Mouse (Mus musculus) stomach, embryonic 15.5 days (tissue): ENCODE measurements around the gene Tmigd3. TPM values are rescaled to one million over a fixed set of nuclear protein-coding genes. Genes with fewer than 3 reads are reported as not detected.

Experiments
- ATAC-seq: fragments of 200-750 bp; cut with Nextera tagmentation; 2 replicates; pipeline ENCODE4 v1.8.0; 2017; ENCODE audit warnings: low read depth, moderate number of reproducible peaks, moderate TSS enrichment; ENCODE audit not compliant: insufficient read depth, low FRiP score
- H3K27ac ChIP-seq: fragments of 300-500 bp; sonication (generic); 2 replicates; pipeline ENCODE4 v1.5.1; 2015; ENCODE audit warnings: mild to moderate bottlenecking, inconsistent platforms
- H3K27me3 ChIP-seq: fragments of 300-500 bp; sonication (generic); replicated peaks from 2 replicates; pipeline ENCODE4 v1.6.1; 2015; ENCODE audit warnings: inconsistent platforms
- H3K36me3 ChIP-seq: fragments of 300-500 bp; sonication (generic); 2 replicates; pipeline ENCODE4 v1.6.1; 2015; ENCODE audit warnings: inconsistent platforms
- H3K4me1 ChIP-seq: fragments of 300-500 bp; sonication (generic); 2 replicates; pipeline ENCODE4 v1.6.1; 2015; ENCODE audit warnings: inconsistent platforms
- H3K4me2 ChIP-seq: fragments of 300-500 bp; sonication (generic); 2 replicates; pipeline ENCODE4 v1.6.1; 2015; ENCODE audit warnings: mild to moderate bottlenecking, inconsistent platforms
- H3K4me3 ChIP-seq: fragments of 300-500 bp; sonication (generic); replicated peaks from 2 replicates; pipeline ENCODE4 v1.5.1; 2015; ENCODE audit warnings: inconsistent platforms
- H3K9ac ChIP-seq: fragments of 300-500 bp; sonication (generic); 2 replicates; pipeline ENCODE4 v1.6.1; 2015; ENCODE audit warnings: inconsistent platforms
- H3K9me3 ChIP-seq: fragments of 300-500 bp; sonication (generic); 2 replicates; pipeline ENCODE4 v1.6.1; 2016; ENCODE audit warnings: inconsistent platforms
- WGBS: fragments of 180-500 bp; shearing (Covaris S2); methylation state at CpG from one replicate; pipeline ENCODE4 v1.1.7; 2015; 5-methylcytosine and 5-hydroxymethylcytosine counted together
- polyA plus RNA-seq: library from polyadenylated mRNA; unstranded; fragments of >200 nt; fragmentation: Nextera tagmentation; extraction: Ambion mirVana; gene quantifications from 2 replicates; pipeline ENCODE4 v1.2.1, GENCODE M21; 2015

Gene Tmigd3
- polyA plus RNA-seq, 1 experiment from 2014 or later: 0.45 TPM

DNA sequence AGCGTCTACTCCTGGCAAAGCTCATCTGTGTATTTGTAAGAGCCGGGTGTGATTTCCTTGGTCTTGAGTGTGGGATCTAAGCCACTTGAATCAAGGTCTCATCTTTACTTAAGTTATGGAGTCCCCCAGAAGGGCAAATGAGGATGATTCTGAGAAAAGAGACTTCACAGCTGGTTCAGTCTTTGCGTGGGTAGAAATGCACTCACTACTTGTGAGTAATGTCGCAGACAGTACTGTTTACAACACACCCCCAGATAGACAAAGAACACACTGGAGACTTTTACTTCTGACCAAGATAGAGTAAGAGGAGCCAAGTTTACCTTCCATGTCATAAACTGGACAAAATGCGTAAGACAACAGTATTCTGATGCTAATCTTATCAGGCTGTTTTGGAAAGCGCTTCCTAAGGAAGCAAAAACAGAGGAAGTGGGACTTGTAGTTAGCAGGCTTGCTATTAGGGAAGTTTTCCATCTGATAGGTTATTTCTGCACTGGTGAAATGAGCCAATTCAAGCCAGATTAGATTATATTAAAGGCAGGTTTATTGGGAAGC is 6.6 kb downstream of the Tmigd3 start:
- Histone ChIP-seq H3K9ac (no peak overlapping the region), H3K27ac (no peak overlapping the region), H3K4me2 (no peak overlapping the region), H3K9me3 (no peaks in the 10 kb centered on the region), H3K36me3 (no peaks in the 10 kb centered on the region), H3K27me3 (no peaks in the 10 kb centered on the region), H3K4me3 (no peak overlapping the region), H3K4me1 (peaks cover 2% of the 10 kb centered on the region; the same call in 1 of the 2 replicates)
- WGBS: 72% methylated on average over 6 of the region's 6 CpGs
- no peak for ATAC-seq

DNA sequence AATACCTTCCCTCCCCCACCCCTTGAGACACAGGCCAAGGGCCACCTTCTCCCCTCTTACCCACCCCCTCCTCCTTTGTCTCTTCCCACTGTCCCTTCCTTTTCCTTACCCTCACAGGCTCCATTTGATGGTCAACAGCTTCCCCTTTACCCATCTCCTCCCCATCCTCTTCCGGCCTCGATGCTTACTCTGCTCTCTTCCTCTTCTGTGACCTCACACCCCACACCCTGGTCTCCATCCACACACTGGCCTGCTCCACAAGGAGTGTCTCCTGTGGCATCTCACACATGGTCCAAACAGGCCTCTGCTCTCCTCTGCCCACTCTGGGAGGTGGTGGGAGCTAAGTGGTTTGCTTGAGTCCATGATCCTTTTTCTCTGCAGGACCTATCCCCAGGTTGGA is 7.2 kb downstream of the Tmigd3 start:
- WGBS: 65% methylated on average over 2 of the region's 2 CpGs
- Histone ChIP-seq H3K4me1 (no peaks in the 10 kb centered on the region), H3K27ac (no peak overlapping the region), H3K9ac (no peak overlapping the region), H3K36me3 (no peaks in the 10 kb centered on the region), H3K27me3 (no peaks in the 10 kb centered on the region), H3K9me3 (no peaks in the 10 kb centered on the region), H3K4me3 (no peak overlapping the region), H3K4me2 (no peak overlapping the region)
- ATAC-seq: no peak

DNA sequence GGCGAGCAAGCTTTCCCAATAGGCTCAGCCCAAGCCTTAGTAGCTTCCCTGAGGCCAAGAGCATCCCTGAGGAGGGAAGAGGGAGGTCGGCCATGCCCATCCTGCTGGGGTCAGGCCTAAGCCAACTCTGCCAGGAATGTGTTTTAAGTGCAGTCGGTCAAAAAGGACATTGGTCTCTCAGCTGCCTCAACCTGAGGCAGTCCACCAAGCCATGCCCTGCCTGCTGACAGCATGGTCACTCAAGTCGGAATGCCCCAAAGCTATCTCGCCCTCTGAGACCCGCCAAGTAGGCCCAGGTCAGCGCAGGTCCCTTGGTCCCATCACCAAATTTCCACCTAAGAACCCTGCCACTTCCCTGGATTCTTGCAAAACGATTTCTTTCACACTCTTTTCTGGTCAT is 8.0 kb downstream of the Tmigd3 start:
- Histone ChIP-seq H3K9me3 (no peaks in the 10 kb centered on the region), H3K9ac (no peak overlapping the region), H3K27me3 (no peaks in the 10 kb centered on the region), H3K4me1 (no peaks in the 10 kb centered on the region), H3K4me3 (no peak overlapping the region), H3K36me3 (no peaks in the 10 kb centered on the region), H3K4me2 (no peak overlapping the region), H3K27ac (no peak overlapping the region)
- WGBS: 87% methylated on average over 8 of the region's 8 CpGs
- no peak for ATAC-seq

DNA sequence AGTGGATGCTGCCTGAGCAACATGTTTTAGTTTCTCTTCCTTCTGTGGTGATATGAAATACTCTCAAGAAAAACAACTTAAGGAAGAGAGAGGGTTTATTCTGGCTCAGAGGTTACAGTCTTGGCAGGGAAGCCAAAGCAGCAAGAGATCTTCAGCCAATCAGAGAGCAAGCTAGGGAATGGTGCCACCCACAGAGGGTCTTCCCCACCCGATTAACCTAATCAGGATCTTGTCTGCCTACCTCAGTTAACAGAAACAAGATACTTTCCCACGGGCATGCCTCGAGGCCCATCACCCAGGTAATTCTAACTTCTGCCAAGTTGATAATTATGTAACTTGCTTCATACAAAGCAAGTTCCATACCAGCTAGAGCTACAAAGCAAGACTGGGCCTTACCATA is 9.7 kb downstream of the Tmigd3 start:
- Histone ChIP-seq H3K4me2 (no peak overlapping the region), H3K9ac (no peak overlapping the region), H3K27ac (no peak overlapping the region), H3K27me3 (no peaks in the 10 kb centered on the region), H3K4me3 (no peak overlapping the region), H3K36me3 (no peaks in the 10 kb centered on the region), H3K9me3 (no peaks in the 10 kb centered on the region), H3K4me1 (no peaks in the 10 kb centered on the region)
- WGBS: 52% methylated on average over 3 of the region's 3 CpGs
- no peak for ATAC-seq

DNA sequence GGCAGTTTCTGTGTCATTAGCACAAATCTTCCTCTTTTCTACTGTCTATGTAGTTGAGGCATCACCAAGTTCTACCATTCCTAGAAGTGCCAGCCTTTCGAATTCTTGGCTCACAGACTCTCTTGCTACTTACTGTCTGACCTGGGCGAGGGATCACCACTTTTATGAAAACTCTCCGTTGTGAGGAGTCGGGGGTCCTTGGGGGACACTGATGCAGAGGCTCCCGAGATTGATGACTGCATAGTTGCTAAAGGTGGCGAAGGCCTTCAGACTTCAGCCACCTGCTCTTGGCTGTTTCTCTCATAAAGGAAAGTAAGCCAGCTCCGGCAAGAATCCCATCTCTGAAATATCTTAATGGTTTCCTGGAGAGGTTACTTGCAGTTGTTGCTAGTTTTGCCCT is 11.4 kb downstream of the Tmigd3 start:
- Histone ChIP-seq H3K4me2 (no peak overlapping the region), H3K9ac (no peak overlapping the region), H3K36me3 (no peaks in the 10 kb centered on the region), H3K4me1 (no peaks in the 10 kb centered on the region), H3K27ac (no peak overlapping the region), H3K27me3 (no peaks in the 10 kb centered on the region), H3K9me3 (no peaks in the 10 kb centered on the region), H3K4me3 (no peak overlapping the region)
- 85% methylated on average over 7 of the region's 7 CpGs for WGBS
- no peak for ATAC-seq

DNA sequence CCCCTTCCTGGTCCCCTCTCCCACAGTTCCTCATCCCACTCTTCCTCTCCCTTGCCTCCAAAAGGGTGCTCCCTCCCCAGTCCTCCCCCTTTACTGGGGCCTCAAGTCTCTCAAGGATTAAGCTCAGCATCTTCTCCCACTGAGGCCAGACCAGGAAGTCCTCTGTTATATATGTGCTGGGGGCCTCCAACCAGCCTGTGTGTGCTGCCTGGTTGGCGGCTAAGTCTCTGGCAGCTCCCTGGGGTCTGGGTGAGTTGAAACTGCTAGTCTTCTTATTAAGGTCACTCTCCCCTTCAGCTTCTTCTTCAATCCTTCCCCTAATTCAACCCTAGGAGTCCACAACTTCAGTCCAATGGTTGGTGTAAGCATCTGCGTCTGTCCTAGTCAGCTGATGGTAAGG is 12.4 kb downstream of the Tmigd3 start:
- no peaks in the 10 kb centered on the region for H3K9me3 ChIP-seq
- no peak for ATAC-seq
- WGBS: 91% methylated on average over 2 of the region's 2 CpGs
- no peaks in the 10 kb centered on the region for H3K4me1 ChIP-seq
- H3K4me3 ChIP-seq: no peak overlapping the region
- H3K27ac ChIP-seq: no peak overlapping the region
- no peaks in the 10 kb centered on the region for H3K36me3 ChIP-seq
- no peak overlapping the region for H3K4me2 ChIP-seq
- no peak overlapping the region for H3K9ac ChIP-seq
- H3K27me3 ChIP-seq: no peaks in the 10 kb centered on the region

DNA sequence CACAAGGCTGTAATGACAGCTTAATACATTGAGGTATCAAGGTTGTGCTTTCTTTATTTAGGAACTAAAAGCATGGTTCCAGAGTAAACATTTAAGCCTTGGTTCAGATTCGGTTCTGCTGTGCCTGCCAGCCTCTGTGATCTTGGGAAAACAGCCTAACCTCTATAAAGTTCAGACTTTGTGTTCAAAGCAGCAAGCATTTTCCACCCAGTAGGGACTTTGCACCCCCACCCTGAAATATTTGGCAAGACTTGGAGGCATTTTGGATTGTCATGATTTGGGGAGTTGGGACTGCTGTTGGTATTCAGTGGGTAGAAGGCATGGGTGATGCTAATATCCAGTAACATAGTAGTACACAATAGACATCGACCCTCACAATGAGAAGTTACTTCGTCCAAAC is 18.3 kb downstream of the Tmigd3 start:
- WGBS: 76% methylated on average over 3 of the region's 3 CpGs
- H3K4me3 ChIP-seq: no peak overlapping the region
- H3K27ac ChIP-seq: no peak overlapping the region
- no peaks in the 10 kb centered on the region for H3K36me3 ChIP-seq
- ATAC-seq: no peak
- H3K27me3 ChIP-seq: no peaks in the 10 kb centered on the region
- H3K9ac ChIP-seq: no peak overlapping the region
- peaks cover 6% of the 10 kb centered on the region for H3K4me1 ChIP-seq
- no peaks in the 10 kb centered on the region for H3K9me3 ChIP-seq
- no peak overlapping the region for H3K4me2 ChIP-seq

DNA sequence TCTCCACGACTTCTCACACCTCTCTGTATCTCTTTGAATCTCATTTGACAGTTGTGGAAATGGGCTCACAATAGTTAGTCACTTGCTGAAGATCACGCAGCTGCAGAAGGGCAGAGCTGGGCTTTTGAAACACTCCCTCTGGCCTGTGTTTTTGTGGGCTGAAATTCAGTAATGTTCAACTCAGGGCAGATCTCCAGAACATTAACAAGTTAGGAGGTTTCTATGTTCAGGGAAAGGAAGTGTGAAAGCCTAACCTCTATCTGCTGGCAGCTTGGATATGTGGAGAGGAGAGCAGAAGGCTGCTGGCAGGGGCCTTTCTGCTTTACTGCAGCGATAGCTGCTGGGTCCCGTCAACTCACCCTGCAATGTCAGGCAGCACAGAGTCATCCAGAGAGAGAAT is 19.5 kb downstream of the Tmigd3 start:
- no peaks in the 10 kb centered on the region for H3K9me3 ChIP-seq
- H3K4me2 ChIP-seq: no peak overlapping the region
- ATAC-seq: no peak
- H3K27ac ChIP-seq: no peak overlapping the region
- H3K9ac ChIP-seq: no peak overlapping the region
- no peaks in the 10 kb centered on the region for H3K27me3 ChIP-seq
- H3K4me3 ChIP-seq: no peak overlapping the region
- 59% methylated on average over 4 of the region's 4 CpGs for WGBS
- H3K4me1 ChIP-seq: peaks cover 19% of the 10 kb centered on the region
- no peaks in the 10 kb centered on the region for H3K36me3 ChIP-seq

DNA sequence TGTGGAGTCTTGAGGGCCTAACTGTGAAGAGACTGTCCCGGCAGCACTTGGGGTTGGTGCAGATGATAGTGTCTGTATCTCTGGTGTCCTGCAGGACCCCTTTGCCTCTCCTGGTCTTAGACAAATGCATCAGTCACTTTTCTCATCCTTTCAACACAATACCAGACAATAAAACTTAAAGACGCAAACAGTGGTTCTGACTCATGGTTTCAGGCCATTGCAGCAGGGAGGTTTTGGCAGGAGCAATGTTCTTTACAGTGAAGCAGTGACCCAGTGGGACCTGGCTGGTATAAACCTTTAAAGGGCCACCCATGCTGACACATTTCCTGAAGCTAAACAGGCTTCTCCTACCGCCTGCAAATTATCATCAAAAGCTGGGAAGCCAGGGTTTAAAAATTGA is 20.4 kb downstream of the Tmigd3 start:
- 0 out of 2 replicates have a peak overlapping the region, but pooled peaks have one; percentile 26 for H3K27ac ChIP-seq
- whole genome bisulfite sequencing: 63% methylated on average over 3 of the region's 3 CpGs
- ATAC-seq: no peak
- H3K9ac ChIP-seq: no peak overlapping the region
- H3K4me2 ChIP-seq: no peak overlapping the region
- H3K9me3 ChIP-seq: no peaks in the 10 kb centered on the region
- no peaks in the 10 kb centered on the region for H3K36me3 ChIP-seq
- H3K4me1 ChIP-seq: peaks cover 20% of the 10 kb centered on the region
- H3K27me3 ChIP-seq: no peaks in the 10 kb centered on the region
- no peak overlapping the region for H3K4me3 ChIP-seq

DNA sequence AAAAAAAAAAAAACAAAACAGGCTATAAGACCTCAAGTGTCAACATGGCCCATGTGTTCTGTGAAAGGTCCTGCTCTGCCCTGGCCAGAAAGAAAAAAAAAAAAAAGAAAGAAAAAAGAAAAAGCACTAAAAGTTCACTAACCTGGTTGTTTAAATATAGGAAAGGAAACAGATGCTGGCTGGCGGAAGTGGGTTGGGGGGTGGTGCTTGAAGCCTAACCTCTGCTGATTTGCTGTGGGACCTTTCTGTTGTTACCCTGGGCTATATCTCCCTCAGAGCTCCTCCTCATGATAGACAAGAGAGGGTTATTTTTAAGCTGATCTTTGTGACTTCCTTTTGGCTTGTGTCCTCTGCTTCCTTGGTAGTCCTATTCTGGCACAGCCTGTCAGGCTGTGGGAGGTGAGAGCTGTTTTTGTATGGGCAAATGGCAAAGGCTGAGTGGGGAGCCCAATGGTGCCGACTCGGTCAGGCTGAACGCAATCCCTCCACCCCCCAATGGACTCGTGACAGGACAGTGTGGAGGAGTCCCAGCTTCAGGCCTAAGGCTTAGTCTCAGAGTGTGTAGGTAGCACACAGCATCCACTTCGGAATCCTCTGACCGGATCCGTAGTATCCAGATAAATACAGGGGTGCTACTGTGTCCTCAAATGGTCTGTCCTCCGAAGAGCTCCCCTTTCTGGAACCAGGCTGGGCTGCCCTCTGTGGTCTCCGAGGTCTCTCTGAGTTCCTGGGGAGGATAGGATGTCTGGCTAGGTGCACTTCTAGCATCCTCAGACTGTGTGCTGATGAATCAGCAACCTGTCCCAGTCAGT is 21.3 kb downstream of the Tmigd3 start:
- no peak for ATAC-seq
- H3K4me1 ChIP-seq: peaks cover 20% of the 10 kb centered on the region

DNA sequence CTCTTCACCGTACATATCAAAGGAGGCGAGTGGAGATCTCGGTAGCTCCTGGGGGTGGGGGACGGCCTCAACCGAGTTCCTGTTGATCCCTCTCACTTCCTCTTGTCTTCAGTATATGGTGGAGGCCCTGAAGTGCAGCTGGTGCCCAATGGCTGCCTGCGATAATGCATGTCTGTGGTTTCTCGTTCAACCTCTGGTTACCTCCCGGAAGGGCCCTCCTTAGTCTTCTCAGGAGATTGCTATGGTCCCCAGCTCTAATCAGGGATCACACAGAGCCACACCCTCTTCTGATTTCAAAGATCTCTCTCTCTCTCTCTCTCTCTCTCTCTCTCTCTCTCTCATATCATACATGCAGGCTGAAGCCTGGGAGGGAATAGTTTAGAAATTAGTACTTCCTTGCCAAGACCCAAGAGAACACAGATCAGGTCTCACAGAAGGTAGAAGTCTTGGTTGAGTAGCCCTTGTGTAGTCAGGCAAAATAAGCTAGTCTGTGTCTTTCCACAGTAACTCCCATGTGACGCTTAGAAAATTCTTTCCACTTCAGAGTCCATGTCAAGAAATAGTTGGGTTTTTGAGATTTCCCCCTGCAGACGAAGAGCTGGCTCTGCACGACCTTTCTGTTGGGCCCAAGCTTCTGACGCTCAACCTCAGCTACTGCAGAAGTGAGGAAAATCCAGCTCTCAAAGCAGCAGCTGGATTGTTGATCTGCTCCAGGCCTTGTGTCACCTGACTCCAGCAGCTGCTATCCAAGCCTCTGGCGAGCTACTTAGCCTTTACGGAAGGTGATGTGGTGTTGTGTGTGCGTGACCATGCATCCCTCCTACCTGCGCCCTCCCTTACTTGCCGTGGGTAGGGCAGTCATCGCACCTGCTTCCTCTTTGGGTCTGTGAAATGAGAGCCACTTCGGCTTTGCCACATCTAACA is 22.1 kb downstream of the Tmigd3 start:
- 79% methylated on average over 19 of the region's 19 CpGs for WGBS
- Histone ChIP-seq H3K4me1 (peaks cover 20% of the 10 kb centered on the region), H3K9ac (no peak overlapping the region), H3K4me2 (no peak overlapping the region), H3K27ac (peak overlapping the region; percentile 65), H3K27me3 (no peaks in the 10 kb centered on the region), H3K9me3 (no peaks in the 10 kb centered on the region), H3K4me3 (no peak overlapping the region), H3K36me3 (no peaks in the 10 kb centered on the region)
- no peak for ATAC-seq

More for the DNA sequence above, 21.3 kb downstream of the Tmigd3 start:
- 72% methylated on average over 10 of the region's 10 CpGs for WGBS
- Histone ChIP-seq H3K36me3 (no peaks in the 10 kb centered on the region), H3K9ac (no peak overlapping the region), H3K4me3 (no peak overlapping the region), H3K4me2 (no peak overlapping the region), H3K9me3 (no peaks in the 10 kb centered on the region), H3K27me3 (no peaks in the 10 kb centered on the region), H3K27ac (peak overlapping the region; percentile 65)

DNA sequence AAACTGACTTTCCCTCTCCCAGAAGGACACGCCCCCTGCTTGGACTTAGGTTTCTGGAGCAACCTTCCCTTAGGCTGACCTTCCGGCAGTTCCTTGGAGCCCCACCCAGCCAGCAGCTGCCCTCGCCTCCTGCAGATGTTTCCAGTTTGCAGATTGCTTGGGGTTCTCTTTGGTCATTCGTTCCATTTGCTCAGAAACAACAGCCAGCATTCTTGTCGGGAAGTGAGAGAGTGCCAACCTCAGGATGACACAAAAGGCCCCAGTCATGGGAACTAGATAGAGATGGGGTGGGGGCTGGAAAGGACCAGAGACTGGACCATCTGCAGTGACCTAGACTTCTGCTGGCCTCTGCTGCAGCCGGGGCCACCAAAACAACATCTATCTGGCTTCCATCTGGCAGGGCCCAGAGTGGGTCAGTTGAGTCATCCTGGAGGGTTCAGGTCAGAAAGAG is 23.3 kb downstream of the Tmigd3 start:
- H3K4me1 ChIP-seq: peaks cover 20% of the 10 kb centered on the region
- H3K4me2 ChIP-seq: no peak overlapping the region
- 52% methylated on average over 6 of the region's 6 CpGs for WGBS
- H3K4me3 ChIP-seq: no peak overlapping the region
- H3K27ac ChIP-seq: peak overlapping the region; percentile 82
- no peaks in the 10 kb centered on the region for H3K9me3 ChIP-seq
- no peak for ATAC-seq
- H3K9ac ChIP-seq: no peak overlapping the region
- H3K36me3 ChIP-seq: no peaks in the 10 kb centered on the region
- H3K27me3 ChIP-seq: no peaks in the 10 kb centered on the region
